Mouse (Mus musculus): ENCODE measurements at regions not wholly inside any gene's neighbourhood (a gene's known extent, or its start where the extent isn't known, plus 50 kb on each side); places are given as distances from the start of the nearest gene placed in this dataset.

- H3K36me3 ChIP-seq = no peaks in the 10 kb centered on the region
- H3K4me2 ChIP-seq = no peak overlapping the region
- ATAC-seq (ENCODE audit: extremely low read depth, insufficient number of reproducible peaks, low FRiP score, low TSS enrichment) = no peak
- no peaks in the 10 kb centered on the region for H3K9me3 ChIP-seq
- H3K27me3 ChIP-seq (replicated peaks) = no peaks in the 10 kb centered on the region
- H3K27ac ChIP-seq (replicated peaks) = no peak overlapping the region
- 79% methylated on average over 1 of the region's 1 CpGs for WGBS
- H3K9ac ChIP-seq = no peak overlapping the region
- no peak overlapping the region for H3K4me3 ChIP-seq
- no peaks in the 10 kb centered on the region for H3K4me1 ChIP-seq
These were observed 202.6 kb downstream of the Slitrk5 start for GRCm38 (mm10) chr14:111877524-111877923.

DNA sequence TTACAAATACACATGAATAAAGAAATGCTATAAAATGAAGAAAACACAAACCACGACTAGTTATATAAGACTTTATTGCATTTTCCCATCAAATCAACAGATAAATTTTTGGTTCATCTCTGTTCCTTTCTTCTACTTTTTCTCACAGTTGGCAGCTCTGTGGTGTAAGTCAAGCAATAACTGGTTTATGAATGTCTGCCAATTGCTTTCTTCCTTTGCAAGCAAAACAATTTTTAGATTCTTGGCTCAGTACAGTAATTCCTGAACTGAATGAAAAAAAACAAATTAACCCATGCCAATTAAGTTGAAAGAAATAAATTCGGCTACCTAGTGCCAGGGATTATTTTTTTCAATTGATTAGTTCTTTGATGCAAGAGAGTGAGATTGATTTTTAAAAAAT, 203.1 kb downstream of the Slitrk5 start:
- no peak overlapping the region for H3K4me2 ChIP-seq
- 71% methylated on average over 2 of the region's 2 CpGs for WGBS
- no peaks in the 10 kb centered on the region for H3K9me3 ChIP-seq
- H3K36me3 ChIP-seq = no peaks in the 10 kb centered on the region
- no peak overlapping the region for H3K27ac ChIP-seq (replicated peaks)
- no peaks in the 10 kb centered on the region for H3K27me3 ChIP-seq (replicated peaks)
- H3K4me1 ChIP-seq = no peaks in the 10 kb centered on the region
- no peak for ATAC-seq (ENCODE audit: extremely low read depth, insufficient number of reproducible peaks, low FRiP score, low TSS enrichment)
- H3K9ac ChIP-seq = no peak overlapping the region
- H3K4me3 ChIP-seq = no peak overlapping the region

GRCm38 (mm10) chr14:111883952-111884351, 209.1 kb downstream of the Slitrk5 start:
- H3K36me3 ChIP-seq = no peaks in the 10 kb centered on the region
- no peak overlapping the region for H3K4me3 ChIP-seq
- no peak overlapping the region for H3K4me2 ChIP-seq
- no peaks in the 10 kb centered on the region for H3K27me3 ChIP-seq (replicated peaks)
- no peaks in the 10 kb centered on the region for H3K9me3 ChIP-seq
- no peak overlapping the region for H3K27ac ChIP-seq (replicated peaks)
- no peak for ATAC-seq (ENCODE audit: extremely low read depth, insufficient number of reproducible peaks, low FRiP score, low TSS enrichment)
- H3K4me1 ChIP-seq = peaks cover 10% of the 10 kb centered on the region
- no peak overlapping the region for H3K9ac ChIP-seq

DNA sequence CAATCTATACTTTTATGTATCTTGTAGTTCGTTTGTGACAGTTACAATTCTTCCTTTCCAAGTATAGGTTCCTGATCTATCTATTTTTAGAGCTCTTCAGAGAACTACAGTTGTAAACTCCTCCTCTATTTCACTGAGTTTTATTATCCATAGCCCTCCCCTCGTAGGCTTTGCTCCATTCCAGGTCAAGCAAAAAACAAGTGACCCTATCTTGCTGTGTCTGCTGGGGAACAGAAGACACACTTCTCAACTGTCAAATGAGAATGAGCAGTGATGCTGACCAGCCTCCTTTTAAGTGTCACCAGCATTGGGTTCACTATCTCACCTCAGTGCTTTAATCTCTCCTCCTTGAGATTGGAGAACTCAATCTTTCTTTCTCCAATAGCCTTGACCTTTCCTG, 212.8 kb downstream of the Slitrk5 start:
- H3K9me3 ChIP-seq = no peaks in the 10 kb centered on the region
- 14% methylated on average over 2 of the region's 2 CpGs for WGBS
- ATAC-seq (ENCODE audit: extremely low read depth, insufficient number of reproducible peaks, low FRiP score, low TSS enrichment) = peak; percentile 66; the same call in 1 of the 2 replicates
- no peaks in the 10 kb centered on the region for H3K36me3 ChIP-seq
- peak overlapping the region; percentile 35 for H3K4me2 ChIP-seq
- no peak overlapping the region for H3K4me3 ChIP-seq
- H3K27me3 ChIP-seq (replicated peaks) = no peaks in the 10 kb centered on the region
- peaks cover 16% of the 10 kb centered on the region for H3K4me1 ChIP-seq
- peak overlapping the region; percentile 77 for H3K27ac ChIP-seq (replicated peaks)
- no peak overlapping the region for H3K9ac ChIP-seq

- no peaks in the 10 kb centered on the region for H3K36me3 ChIP-seq
- H3K27ac ChIP-seq (replicated peaks) = no peak overlapping the region; the same call in 1 of the 2 replicates
- H3K4me2 ChIP-seq = no peak overlapping the region
- no peaks in the 10 kb centered on the region for H3K27me3 ChIP-seq (replicated peaks)
- ATAC-seq (ENCODE audit: extremely low read depth, insufficient number of reproducible peaks, low FRiP score, low TSS enrichment) = no peak
- peaks cover 16% of the 10 kb centered on the region for H3K4me1 ChIP-seq
- H3K9me3 ChIP-seq = no peaks in the 10 kb centered on the region
- 32% methylated on average over 2 of the region's 2 CpGs for WGBS
- no peak overlapping the region for H3K9ac ChIP-seq
- H3K4me3 ChIP-seq = no peak overlapping the region
These were observed 213.9 kb downstream of the Slitrk5 start for GRCm38 (mm10) chr14:111888781-111889180.
